Mouse (Mus musculus): ENCODE measurements around the gene Pabpc6.

- TF ChIP-seq CTCF (IDR thresholded peaks at IDR 0.05; ENCODE audit: low read depth, low read length), result no peak
- TF ChIP-seq POLR2A (IDR thresholded peaks at IDR 0.05; ENCODE audit: borderline replicate concordance, low read depth, low read length), result no peak
These were observed 25.8 kb downstream of the Pabpc6 start for GRCm38 (mm10) chr17:9643657-9644180.

All from bone marrow macrophage, adult 2 months (primary cell).